Mouse (Mus musculus): ENCODE results near the gene Kcnt1. TPM values are rescaled to one million over a fixed set of nuclear protein-coding genes. Genes with fewer than 3 reads are reported as not detected.

The Kcnt1 gene
- polyA plus RNA-seq, 1 experiment: 0.54 TPM

- H3K27me3 ChIP-seq (ENCODE audit: control insufficient read depth, insufficient read depth, low read length, poor library complexity, severe bottlenecking): no peaks in the 10 kb centered on the region
- H3K27ac ChIP-seq (ENCODE audit: insufficient read depth, low read length): no peak overlapping the region
- no peaks in the 10 kb centered on the region for H3K9me3 ChIP-seq (replicated peaks; ENCODE audit: control insufficient read depth, insufficient read depth, low read length, poor library complexity, severe bottlenecking)
- H3K36me3 ChIP-seq (ENCODE audit: control insufficient read depth, insufficient read depth, low read length, poor library complexity, severe bottlenecking): no peaks in the 10 kb centered on the region
- H3K4me1 ChIP-seq (ENCODE audit: control insufficient read depth, insufficient read depth, low read length): no peaks in the 10 kb centered on the region
- no peak overlapping the region for H3K9ac ChIP-seq (ENCODE audit: low read depth, poor library complexity, severe bottlenecking)
- no peak for TF ChIP-seq CTCF (IDR thresholded peaks at IDR 0.05; ENCODE audit: low read depth, low read length)
- no peak for TF ChIP-seq POLR2A (IDR thresholded peaks at IDR 0.05; ENCODE audit: insufficient read depth, low read length)
- no peak for TF ChIP-seq EP300 (IDR thresholded peaks at IDR 0.05; ENCODE audit: insufficient read depth, low read depth, low read length)
- no peak overlapping the region for H3K4me3 ChIP-seq (ENCODE audit: low read depth, low read length)
Measured at GRCm38 (mm10) chr2:25919972-25920371, 56.4 kb downstream of the Kcnt1 start.

- TF ChIP-seq POLR2A (IDR thresholded peaks at IDR 0.05; ENCODE audit: insufficient read depth, low read length) (no peak), CTCF (IDR thresholded peaks at IDR 0.05; ENCODE audit: low read depth, low read length) (no peak), EP300 (IDR thresholded peaks at IDR 0.05; ENCODE audit: insufficient read depth, low read depth, low read length) (no peak)
- no peaks in the 10 kb centered on the region for H3K27me3 ChIP-seq (ENCODE audit: control insufficient read depth, insufficient read depth, low read length, poor library complexity, severe bottlenecking)
- no peak overlapping the region for H3K9ac ChIP-seq (ENCODE audit: low read depth, poor library complexity, severe bottlenecking)
- no peaks in the 10 kb centered on the region for H3K4me1 ChIP-seq (ENCODE audit: control insufficient read depth, insufficient read depth, low read length)
- peaks cover 7% of the 10 kb centered on the region for H3K36me3 ChIP-seq (ENCODE audit: control insufficient read depth, insufficient read depth, low read length, poor library complexity, severe bottlenecking)
- H3K9me3 ChIP-seq (replicated peaks; ENCODE audit: control insufficient read depth, insufficient read depth, low read length, poor library complexity, severe bottlenecking): no peaks in the 10 kb centered on the region
- H3K4me3 ChIP-seq (ENCODE audit: low read depth, low read length): no peak overlapping the region
- H3K27ac ChIP-seq (ENCODE audit: insufficient read depth, low read length): no peak overlapping the region
Measured at GRCm38 (mm10) chr2:25923799-25924198, 60.3 kb downstream of the Kcnt1 start.

GRCm38 (mm10) chr2:25924934-25925333 is 61.4 kb downstream of the Kcnt1 start:
- H3K4me1 ChIP-seq (ENCODE audit: control insufficient read depth, insufficient read depth, low read length): no peaks in the 10 kb centered on the region
- no peak overlapping the region for H3K27ac ChIP-seq (ENCODE audit: insufficient read depth, low read length)
- H3K9me3 ChIP-seq (replicated peaks; ENCODE audit: control insufficient read depth, insufficient read depth, low read length, poor library complexity, severe bottlenecking): no peaks in the 10 kb centered on the region
- TF ChIP-seq POLR2A (IDR thresholded peaks at IDR 0.05; ENCODE audit: insufficient read depth, low read length) (no peak), EP300 (IDR thresholded peaks at IDR 0.05; ENCODE audit: insufficient read depth, low read depth, low read length) (no peak)
- no peaks in the 10 kb centered on the region for H3K27me3 ChIP-seq (ENCODE audit: control insufficient read depth, insufficient read depth, low read length, poor library complexity, severe bottlenecking)
- peaks cover 15% of the 10 kb centered on the region for H3K36me3 ChIP-seq (ENCODE audit: control insufficient read depth, insufficient read depth, low read length, poor library complexity, severe bottlenecking)
- H3K9ac ChIP-seq (ENCODE audit: low read depth, poor library complexity, severe bottlenecking): no peak overlapping the region
- H3K4me3 ChIP-seq (ENCODE audit: low read depth, low read length): no peak overlapping the region

GRCm38 (mm10) chr2:25927821-25928220 is 64.3 kb downstream of the Kcnt1 start:
- Histone ChIP-seq H3K4me3 (ENCODE audit: low read depth, low read length) (no peak overlapping the region), H3K9ac (ENCODE audit: low read depth, poor library complexity, severe bottlenecking) (no peak overlapping the region), H3K27me3 (ENCODE audit: control insufficient read depth, insufficient read depth, low read length, poor library complexity, severe bottlenecking) (no peaks in the 10 kb centered on the region), H3K4me1 (ENCODE audit: control insufficient read depth, insufficient read depth, low read length) (no peaks in the 10 kb centered on the region), H3K9me3 (replicated peaks; ENCODE audit: control insufficient read depth, insufficient read depth, low read length, poor library complexity, severe bottlenecking) (no peaks in the 10 kb centered on the region), H3K27ac (ENCODE audit: insufficient read depth, low read length) (no peak overlapping the region), H3K36me3 (ENCODE audit: control insufficient read depth, insufficient read depth, low read length, poor library complexity, severe bottlenecking) (peaks cover 25% of the 10 kb centered on the region)
- TF ChIP-seq EP300 (IDR thresholded peaks at IDR 0.05; ENCODE audit: insufficient read depth, low read depth, low read length): no peak

DNA sequence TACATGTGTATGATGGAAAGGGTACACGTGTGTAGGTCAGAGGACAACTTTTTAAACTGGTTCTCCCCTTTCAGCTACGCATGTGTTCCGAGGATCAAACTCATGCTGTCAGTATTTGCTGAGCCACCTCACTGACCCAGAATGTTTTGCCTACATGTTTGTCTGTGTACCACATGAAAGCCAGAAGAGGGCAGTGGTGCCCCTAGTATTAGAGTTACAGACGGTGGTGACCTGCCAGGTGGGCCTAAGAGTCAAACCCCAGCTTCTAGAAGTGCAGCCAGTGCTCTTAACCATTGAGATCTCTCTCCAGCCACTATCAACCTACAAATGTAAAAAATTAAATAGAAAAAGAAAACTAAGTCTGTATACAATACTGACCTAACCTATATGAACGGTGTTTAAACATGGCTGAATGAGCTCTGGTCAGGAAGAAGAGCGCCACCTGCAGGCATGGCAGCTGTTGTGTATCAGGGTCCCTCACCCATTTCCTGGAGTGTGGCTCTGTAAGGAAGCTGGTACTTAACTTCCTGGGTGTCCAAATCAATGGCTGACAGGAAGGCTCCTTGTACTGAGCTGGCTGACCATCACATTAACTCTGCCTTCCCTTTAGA is 67.8 kb downstream of the Kcnt1 start:
- Histone ChIP-seq H3K9ac (ENCODE audit: low read depth, poor library complexity, severe bottlenecking) (no peak overlapping the region), H3K9me3 (replicated peaks; ENCODE audit: control insufficient read depth, insufficient read depth, low read length, poor library complexity, severe bottlenecking) (no peaks in the 10 kb centered on the region), H3K36me3 (ENCODE audit: control insufficient read depth, insufficient read depth, low read length, poor library complexity, severe bottlenecking) (peaks cover 44% of the 10 kb centered on the region), H3K27me3 (ENCODE audit: control insufficient read depth, insufficient read depth, low read length, poor library complexity, severe bottlenecking) (no peaks in the 10 kb centered on the region), H3K4me1 (ENCODE audit: control insufficient read depth, insufficient read depth, low read length) (no peaks in the 10 kb centered on the region), H3K27ac (ENCODE audit: insufficient read depth, low read length) (no peak overlapping the region), H3K4me3 (ENCODE audit: low read depth, low read length) (no peak overlapping the region)
- TF ChIP-seq EP300 (IDR thresholded peaks at IDR 0.05; ENCODE audit: insufficient read depth, low read depth, low read length): no peak
- TF ChIP-seq CTCF (IDR thresholded peaks at IDR 0.05; ENCODE audit: low read depth, low read length): peak; percentile 74
- TF ChIP-seq POLR2A (IDR thresholded peaks at IDR 0.05; ENCODE audit: insufficient read depth, low read length): no peak

- Histone ChIP-seq H3K36me3 (ENCODE audit: control insufficient read depth, insufficient read depth, low read length, poor library complexity, severe bottlenecking) (peaks cover 58% of the 10 kb centered on the region), H3K27me3 (ENCODE audit: control insufficient read depth, insufficient read depth, low read length, poor library complexity, severe bottlenecking) (no peaks in the 10 kb centered on the region), H3K9me3 (replicated peaks; ENCODE audit: control insufficient read depth, insufficient read depth, low read length, poor library complexity, severe bottlenecking) (no peaks in the 10 kb centered on the region)
Measured at GRCm38 (mm10) chr2:25940503-25940902, 77.0 kb downstream of the Kcnt1 start.

More at GRCm38 (mm10) chr2:25940503-25940902, 77.0 kb downstream of the Kcnt1 start:
- H3K27ac ChIP-seq (ENCODE audit: insufficient read depth, low read length): no peak overlapping the region
- no peak overlapping the region for H3K9ac ChIP-seq (ENCODE audit: low read depth, poor library complexity, severe bottlenecking)
- no peak overlapping the region for H3K4me3 ChIP-seq (ENCODE audit: low read depth, low read length)
- TF ChIP-seq EP300 (IDR thresholded peaks at IDR 0.05; ENCODE audit: insufficient read depth, low read depth, low read length) (no peak), POLR2A (IDR thresholded peaks at IDR 0.05; ENCODE audit: insufficient read depth, low read length) (no peak), CTCF (IDR thresholded peaks at IDR 0.05; ENCODE audit: low read depth, low read length) (no peak)
- H3K4me1 ChIP-seq (ENCODE audit: control insufficient read depth, insufficient read depth, low read length): no peaks in the 10 kb centered on the region

All from ES-Bruce4 (cell line).